Mouse (Mus musculus) kidney, postnatal 0 days (tissue): Measurements from ENCODE around the gene Dmrt3. TPM values are rescaled to one million over a fixed set of nuclear protein-coding genes. Genes with fewer than 3 reads are reported as not detected.

Experiments
- ATAC-seq: fragments of 200-750 bp; cut with Nextera tagmentation; replicated peaks from 2 replicates; pipeline ENCODE4 v1.8.0; 2017; ENCODE audit warnings: low read depth, moderate number of reproducible peaks, moderate TSS enrichment, moderate library complexity; ENCODE audit not compliant: low FRiP score
- DNase-seq: peaks from one replicate; pipeline ENCODE4 v3.0.0-alpha.2; 2016; ENCODE audit warnings: low spot score
- H3K27ac ChIP-seq: fragments of 300-500 bp; sonication (generic); 2 replicates; pipeline ENCODE4 v1.5.1; 2014; ENCODE audit warnings: mild to moderate bottlenecking
- H3K27me3 ChIP-seq: fragments of 300-500 bp; sonication (generic); 2 replicates; pipeline ENCODE4 v1.6.1; 2014; ENCODE audit warnings: low read length, mixed read lengths; ENCODE audit not compliant: insufficient read depth
- H3K36me3 ChIP-seq: fragments of 300-500 bp; sonication (generic); 2 replicates; pipeline ENCODE4 v1.6.1; 2014; ENCODE audit warnings: low read length, mixed read lengths; ENCODE audit not compliant: insufficient read depth
- H3K4me1 ChIP-seq: fragments of 300-500 bp; sonication (generic); replicated peaks from 2 replicates; pipeline ENCODE4 v1.6.1; 2014; ENCODE audit warnings: antibody characterized with exemption, low read length, mixed read lengths; ENCODE audit not compliant: insufficient read depth
- H3K4me2 ChIP-seq: fragments of 300-500 bp; sonication (generic); 2 replicates; pipeline ENCODE4 v1.6.1; 2014; ENCODE audit warnings: mild to moderate bottlenecking, low read length, moderate library complexity, mixed read lengths
- H3K4me3 ChIP-seq: fragments of 300-500 bp; sonication (generic); replicated peaks from 2 replicates; pipeline ENCODE4 v1.5.1; 2014; ENCODE audit warnings: low read depth, low read length
- H3K9ac ChIP-seq: fragments of 300-500 bp; sonication (generic); 2 replicates; pipeline ENCODE4 v1.6.1; 2014; ENCODE audit warnings: low read depth, low read length
- H3K9me3 ChIP-seq: fragments of 300-500 bp; sonication (generic); replicated peaks from 2 replicates; pipeline ENCODE4 v1.6.1; 2016; ENCODE audit warnings: low read length, inconsistent platforms, mixed read lengths
- CTCF ChIP-seq: IDR thresholded peaks from 2 replicates; pipeline ENCODE4 v1.5.1; 2016; ENCODE audit warnings: antibody characterized with exemption, low read depth, mild to moderate bottlenecking, moderate library complexity
- WGBS: fragments of 180-500 bp; shearing (Covaris S2); extraction: QIAGEN DNeasy Blood & Tissue Kit; methylation state at CpG from one replicate; pipeline ENCODE4 v1.1.7; 2014; 5-methylcytosine and 5-hydroxymethylcytosine counted together
- polyA plus RNA-seq: library from polyadenylated mRNA; unstranded; fragments of >200 nt; fragmentation: Nextera tagmentation; extraction: Ambion mirVana; gene quantifications from 2 replicates; pipeline ENCODE4 v1.2.1, GENCODE M21; 2015

Dmrt3 gene
- polyA plus RNA-seq, 1 experiment from 2014 or later: 0.04 TPM

DNA sequence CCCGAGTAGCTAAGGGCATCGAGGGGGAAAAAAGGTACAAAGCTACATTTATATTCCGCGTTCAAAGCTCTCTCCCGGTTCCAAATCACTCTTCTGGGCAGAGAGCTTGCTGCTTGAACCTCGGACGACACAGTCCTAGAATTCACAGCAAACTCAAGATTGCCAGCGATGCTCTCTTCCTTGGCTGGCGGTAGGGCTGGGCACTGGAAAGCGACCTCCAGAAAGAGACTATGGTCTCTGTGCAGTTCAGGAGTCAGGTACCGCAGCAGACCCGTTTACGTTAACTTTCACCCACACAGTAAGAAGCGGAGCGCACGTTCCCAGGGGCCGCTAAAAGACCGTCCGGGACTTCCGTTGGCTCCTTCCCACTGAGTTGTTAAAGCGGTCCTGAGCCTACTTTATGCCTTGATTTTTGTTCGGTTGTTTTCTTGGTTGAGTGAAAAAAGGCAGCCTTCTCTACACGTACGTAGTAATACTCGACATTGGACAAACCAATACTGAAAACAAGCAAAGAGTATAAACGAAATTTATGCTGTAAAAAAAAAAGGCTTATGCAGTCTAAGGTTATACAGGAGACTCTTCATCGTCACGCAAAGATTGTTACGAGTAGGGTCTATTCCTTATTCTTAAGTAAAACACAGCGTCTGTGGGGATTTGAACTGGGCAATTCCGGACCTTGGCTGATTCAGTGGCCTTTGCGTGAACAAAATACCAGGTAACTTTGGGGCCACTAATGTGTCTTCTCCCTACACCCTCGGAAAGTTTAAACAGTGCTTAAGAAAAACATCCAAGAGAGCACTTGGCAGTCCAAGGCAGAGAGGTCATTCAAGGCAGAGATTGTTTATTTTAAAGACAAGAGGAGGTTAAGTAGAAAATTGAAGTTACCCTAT, 895 bp upstream of the Dmrt3 start:
- ATAC-seq (no peak), DNase-seq (no peak)
- Histone ChIP-seq H3K9ac (no peak overlapping the region), H3K36me3 (no peaks in the 10 kb centered on the region), H3K27ac (no peak overlapping the region), H3K4me2 (no peak overlapping the region), H3K4me1 (peaks cover 22% of the 10 kb centered on the region; the same call in 1 of the 2 replicates), H3K9me3 (no peaks in the 10 kb centered on the region), H3K27me3 (peaks cover 95% of the 10 kb centered on the region), H3K4me3 (no peak overlapping the region)
- no peak for TF ChIP-seq CTCF
- 1% methylated on average over 33 of the region's 33 CpGs for WGBS

DNA sequence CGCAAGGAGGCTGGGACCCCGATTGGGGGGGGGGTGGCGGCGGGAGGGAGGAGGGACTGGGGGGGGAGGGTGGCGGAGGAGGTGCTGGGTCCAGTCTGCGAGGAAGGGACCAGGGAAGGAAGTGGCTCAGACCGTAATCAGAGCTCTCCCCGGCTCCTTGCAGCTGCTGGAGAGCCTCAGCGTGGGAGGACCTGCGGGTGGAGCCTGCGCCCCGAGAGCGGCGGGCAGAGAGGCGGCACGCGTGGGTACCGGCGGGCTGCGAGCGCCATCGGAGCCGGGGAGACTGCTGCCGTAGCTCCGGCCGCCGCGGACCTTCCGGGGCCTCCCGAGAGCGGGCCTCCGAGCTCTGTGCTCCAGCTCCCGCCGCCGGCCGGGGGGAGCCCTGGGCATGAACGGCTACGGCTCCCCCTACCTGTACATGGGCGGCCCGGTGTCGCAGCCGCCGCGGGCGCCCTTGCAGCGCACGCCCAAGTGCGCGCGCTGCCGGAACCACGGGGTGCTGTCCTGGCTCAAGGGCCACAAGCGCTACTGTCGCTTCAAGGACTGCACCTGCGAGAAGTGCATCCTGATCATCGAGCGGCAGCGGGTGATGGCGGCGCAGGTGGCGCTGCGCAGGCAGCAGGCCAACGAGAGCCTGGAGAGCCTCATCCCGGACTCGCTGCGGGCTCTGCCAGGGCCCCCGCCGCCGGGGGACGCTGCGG, 460 bp downstream of the Dmrt3 start:
- TF ChIP-seq CTCF: no peak
- peaks cover 95% of the 10 kb centered on the region for H3K27me3 ChIP-seq
- no peaks in the 10 kb centered on the region for H3K9me3 ChIP-seq
- no peak overlapping the region for H3K27ac ChIP-seq
- H3K36me3 ChIP-seq: no peaks in the 10 kb centered on the region
- no peak overlapping the region for H3K9ac ChIP-seq
- under 1% methylated on average over 55 of the region's 71 CpGs for WGBS
- H3K4me1 ChIP-seq: peaks cover 21% of the 10 kb centered on the region; the same call in 1 of the 2 replicates
- H3K4me2 ChIP-seq: peak overlapping the region; percentile 58
- ATAC-seq (peak; percentile 41; the same call in 1 of the 2 replicates), DNase-seq (no peak)
- peak overlapping the region; percentile 40 for H3K4me3 ChIP-seq

DNA sequence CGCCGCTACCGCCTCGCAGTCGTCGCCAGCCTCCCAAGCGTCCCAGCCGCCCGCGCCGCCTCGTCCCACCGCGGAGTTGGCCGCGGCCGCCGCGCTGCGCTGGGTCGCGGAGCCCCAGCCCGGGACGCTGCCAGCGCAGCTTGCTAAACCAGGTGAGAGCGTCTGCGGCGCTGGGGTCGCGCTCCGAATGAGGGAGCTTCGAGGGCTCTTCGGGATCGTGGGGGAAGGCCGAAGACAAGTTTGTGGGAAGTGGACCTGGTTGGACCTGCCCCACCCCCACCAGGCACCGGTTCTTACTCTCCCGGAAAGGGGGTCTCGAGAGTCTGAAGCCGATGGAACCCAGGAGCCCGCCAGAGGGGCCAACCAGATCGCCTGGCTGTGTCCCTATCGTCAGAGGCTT, 1.0 kb downstream of the Dmrt3 start:
- Histone ChIP-seq H3K36me3 (no peaks in the 10 kb centered on the region), H3K4me1 (peaks cover 16% of the 10 kb centered on the region; the same call in 1 of the 2 replicates), H3K9me3 (no peaks in the 10 kb centered on the region), H3K27me3 (peaks cover 93% of the 10 kb centered on the region), H3K4me2 (peak overlapping the region; percentile 58), H3K9ac (no peak overlapping the region), H3K4me3 (peak overlapping the region; percentile 40), H3K27ac (no peak overlapping the region)
- DNase-seq (no peak), ATAC-seq (no peak)
- no peak for TF ChIP-seq CTCF
- whole genome bisulfite sequencing: 3% methylated on average over 35 of the region's 42 CpGs

DNA sequence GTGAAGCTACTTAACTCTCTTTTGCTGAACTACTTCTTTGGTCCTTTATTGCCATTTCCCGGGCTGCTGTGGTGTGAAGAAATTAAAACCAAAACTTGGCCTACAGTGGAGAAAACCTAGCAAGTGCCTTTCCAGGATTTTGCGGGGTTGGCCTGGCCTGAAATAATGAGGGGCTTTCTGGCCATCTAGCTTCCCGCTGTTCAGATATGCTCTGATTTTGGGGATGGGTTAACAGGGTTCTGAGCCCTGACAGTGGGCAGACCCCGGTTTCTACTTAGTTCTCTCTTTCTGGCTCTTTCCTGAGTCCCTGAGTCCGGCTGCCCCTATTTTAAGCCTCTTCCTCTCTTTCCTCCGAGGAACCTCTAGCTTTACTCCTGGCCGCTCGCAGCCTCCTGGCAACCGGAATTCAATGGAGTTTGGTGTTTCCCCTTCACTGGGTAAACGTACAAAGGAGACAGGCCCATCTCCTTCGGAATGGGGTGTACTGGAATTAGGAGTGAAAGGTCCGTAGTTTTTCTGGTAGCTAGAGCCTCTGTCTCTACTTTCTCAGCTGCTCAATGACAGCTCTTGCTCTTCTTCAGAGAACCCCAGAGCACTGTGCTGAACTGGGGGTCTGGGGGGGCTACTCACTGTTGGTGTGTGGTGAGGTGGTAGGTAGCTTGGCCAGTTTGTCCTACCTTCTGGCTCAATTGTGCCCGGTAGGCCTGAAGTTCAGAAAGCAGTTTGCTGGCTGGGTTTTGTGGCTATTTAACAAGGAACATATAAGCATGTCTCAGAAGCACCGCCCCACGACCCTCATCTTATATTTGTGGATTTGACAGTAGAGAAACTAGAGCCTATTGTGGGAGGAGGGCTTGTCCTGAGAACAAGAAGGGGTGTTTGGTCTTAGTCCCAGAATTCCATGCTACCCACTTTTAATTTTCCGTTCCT, 2.0 kb downstream of the Dmrt3 start:
- H3K9me3 ChIP-seq: no peaks in the 10 kb centered on the region
- no peak for TF ChIP-seq CTCF
- H3K27me3 ChIP-seq: peaks cover 93% of the 10 kb centered on the region
- no peak overlapping the region for H3K27ac ChIP-seq
- DNase-seq (no peak), ATAC-seq (no peak)
- no peak overlapping the region for H3K4me2 ChIP-seq
- H3K9ac ChIP-seq: no peak overlapping the region
- no peak overlapping the region for H3K4me3 ChIP-seq
- 12% methylated on average over 16 of the region's 16 CpGs for WGBS
- peaks cover 16% of the 10 kb centered on the region; the same call in 1 of the 2 replicates for H3K4me1 ChIP-seq
- no peaks in the 10 kb centered on the region for H3K36me3 ChIP-seq

DNA sequence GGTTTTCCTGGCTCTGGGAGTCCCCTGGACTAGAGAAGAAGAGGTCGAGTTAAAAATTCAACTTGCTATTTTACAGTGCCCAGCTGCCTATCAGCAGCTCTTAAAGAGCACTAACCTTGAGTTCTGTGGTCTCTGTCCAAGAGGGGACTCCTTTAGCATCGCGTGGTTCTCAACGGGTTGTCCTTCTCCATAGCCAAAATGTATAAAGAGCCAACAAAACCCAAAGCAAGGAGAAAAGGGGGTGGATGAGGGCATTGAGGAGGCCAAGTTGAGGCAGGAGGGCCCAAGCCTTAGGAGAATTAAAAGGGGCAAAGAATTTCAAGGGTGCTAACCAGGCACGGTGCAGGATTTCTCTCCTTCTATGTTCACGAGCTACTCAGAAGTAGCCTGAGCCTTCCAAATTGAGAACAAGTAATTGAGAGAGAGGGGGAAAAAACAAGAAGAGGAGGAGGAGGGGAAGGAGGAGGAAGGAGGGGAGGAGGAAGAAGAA, 2.8 kb downstream of the Dmrt3 start:
- Histone ChIP-seq H3K4me1 (peaks cover 16% of the 10 kb centered on the region; the same call in 1 of the 2 replicates), H3K9ac (no peak overlapping the region), H3K36me3 (no peaks in the 10 kb centered on the region), H3K27me3 (peaks cover 91% of the 10 kb centered on the region), H3K4me2 (no peak overlapping the region), H3K27ac (no peak overlapping the region), H3K4me3 (no peak overlapping the region), H3K9me3 (no peaks in the 10 kb centered on the region)
- WGBS: 11% methylated on average over 6 of the region's 6 CpGs
- TF ChIP-seq CTCF: no peak
- ATAC-seq (no peak), DNase-seq (no peak)
